Mouse (Mus musculus): ENCODE data around the gene Pamr1.

DNA sequence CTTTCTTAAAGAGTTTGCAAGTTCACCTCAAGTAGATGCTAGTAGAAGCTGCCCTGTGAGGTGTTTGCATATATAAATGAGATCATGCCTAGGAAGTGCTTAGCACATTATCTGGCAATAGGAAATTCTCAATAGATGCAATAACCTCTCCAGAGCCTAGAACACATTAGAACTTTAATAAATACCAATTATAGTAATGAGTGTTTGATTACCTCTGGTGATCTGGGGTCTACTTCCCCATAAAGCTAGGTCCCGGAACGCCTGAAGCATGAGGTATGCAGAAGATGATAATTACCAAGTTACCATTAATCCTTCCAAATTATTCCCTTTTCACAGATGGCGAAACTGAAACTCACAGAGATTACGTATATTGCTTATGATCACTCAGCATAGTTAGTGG, 22.2 kb upstream of the Pamr1 start:
- TF ChIP-seq CTCF (IDR thresholded peaks at IDR 0.05; ENCODE audit: control insufficient read depth, insufficient read depth, insufficient read length) (no peak), MYOG (IDR thresholded peaks at IDR 0.05; ENCODE audit: control insufficient read depth, extremely low read depth, insufficient read length) (no peak), USF1 (IDR thresholded peaks at IDR 0.05; ENCODE audit: low read depth) (no peak), MYOD1 (IDR thresholded peaks at IDR 0.05; ENCODE audit: control insufficient read depth, insufficient read length, low read depth) (no peak)
